Mouse (Mus musculus) kidney, postnatal 4 days (tissue): ENCODE results near the gene Arf4.
A peak's percentile ranks its signal among the peaks of the same experiment; 100 is the strongest.

Source experiments
- DNase-seq, 2 experiments: peaks; one replicate each; pipeline ENCODE4 v3.0.0; 2021; ENCODE audit warnings: mixed read lengths in 2 of 2

Gene Arf4

GRCm38 (mm10) chr14:26637851-26638707 is at the start of gene Arf4:
Gene Arf4, plus strand, starts transcription at chr14:26638074.
- DNase-seq = peak; percentile 97 to 99

- no peak for DNase-seq
Observed at GRCm38 (mm10) chr14:26591353-26591752, 46.5 kb upstream of the Arf4 start.

- DNase-seq = no peak
Observed at GRCm38 (mm10) chr14:26593281-26593895, 44.5 kb upstream of the Arf4 start.

- no peak for DNase-seq
Observed at GRCm38 (mm10) chr14:26595167-26595566, 42.7 kb upstream of the Arf4 start.

- DNase-seq = peak in 1 of 2 experiments; percentile 10
Observed at GRCm38 (mm10) chr14:26595695-26596365, 42.0 kb upstream of the Arf4 start.

GRCm38 (mm10) chr14:26605354-26605753 is 32.5 kb upstream of the Arf4 start:
- DNase-seq = no peak

GRCm38 (mm10) chr14:26609674-26610073 is 28.2 kb upstream of the Arf4 start:
- DNase-seq = no peak

- no peak for DNase-seq
Observed at GRCm38 (mm10) chr14:26610689-26611088, 27.2 kb upstream of the Arf4 start.

- no peak for DNase-seq
Observed at GRCm38 (mm10) chr14:26625301-26625700, 12.6 kb upstream of the Arf4 start.

GRCm38 (mm10) chr14:26626605-26627140 is 11.2 kb upstream of the Arf4 start:
- no peak for DNase-seq

GRCm38 (mm10) chr14:26637025-26637850 is 636 bp upstream of the Arf4 start:
- DNase-seq = peak; percentile 8 to 39

GRCm38 (mm10) chr14:26638708-26639084 is 822 bp downstream of the Arf4 start:
- DNase-seq = peak; percentile 72 to 84

GRCm38 (mm10) chr14:26639251-26639650 is 1.4 kb downstream of the Arf4 start:
- DNase-seq = peak; percentile 3 to 23

GRCm38 (mm10) chr14:26639961-26640360 is 2.1 kb downstream of the Arf4 start:
- DNase-seq = peak; percentile 10 to 48

- DNase-seq = no peak
Observed at GRCm38 (mm10) chr14:26643006-26643624, 5.2 kb downstream of the Arf4 start.

- peak in 1 of 2 experiments; percentile 16 for DNase-seq
Observed at GRCm38 (mm10) chr14:26645989-26646650, 8.2 kb downstream of the Arf4 start.

GRCm38 (mm10) chr14:26647811-26648210 is 9.9 kb downstream of the Arf4 start:
- DNase-seq = no peak

GRCm38 (mm10) chr14:26651901-26652300 is 14.0 kb downstream of the Arf4 start:
- no peak for DNase-seq

- DNase-seq = no peak
Observed at GRCm38 (mm10) chr14:26658178-26658577, 20.3 kb downstream of the Arf4 start.

- no peak for DNase-seq
Observed at GRCm38 (mm10) chr14:26660233-26660632, 22.4 kb downstream of the Arf4 start.

- DNase-seq = no peak
Observed at GRCm38 (mm10) chr14:26662016-26662415, 24.1 kb downstream of the Arf4 start.
